Mouse (Mus musculus) lung, postnatal 36 days (tissue): ENCODE data around the gene Adgra1.

Source experiments
- DNase-seq: peaks from one replicate; pipeline ENCODE4 v3.0.0; 2022; ENCODE audit warnings: mixed read lengths

Gene Adgra1

DNA sequence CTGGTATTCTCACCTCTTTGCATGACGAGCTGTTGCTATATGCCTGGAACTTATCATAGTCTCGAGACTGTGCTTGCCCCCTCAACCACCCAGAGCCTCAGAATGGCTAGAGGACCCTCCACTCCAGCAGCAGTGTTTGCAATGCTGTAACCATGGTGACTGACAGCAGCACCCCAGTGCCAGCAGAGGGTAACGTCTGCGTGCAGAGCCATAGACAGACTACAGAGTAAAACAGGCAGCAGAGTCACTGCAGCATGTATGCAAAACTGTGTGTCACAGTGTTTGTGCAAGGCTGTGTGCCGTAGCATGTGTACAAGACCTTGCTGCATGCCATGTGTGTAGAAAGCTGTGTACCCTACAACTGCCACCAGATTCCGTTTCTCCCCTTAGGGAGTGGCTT, 75.5 kb downstream of the Adgra1 start:
- DNase-seq: no peak

DNA sequence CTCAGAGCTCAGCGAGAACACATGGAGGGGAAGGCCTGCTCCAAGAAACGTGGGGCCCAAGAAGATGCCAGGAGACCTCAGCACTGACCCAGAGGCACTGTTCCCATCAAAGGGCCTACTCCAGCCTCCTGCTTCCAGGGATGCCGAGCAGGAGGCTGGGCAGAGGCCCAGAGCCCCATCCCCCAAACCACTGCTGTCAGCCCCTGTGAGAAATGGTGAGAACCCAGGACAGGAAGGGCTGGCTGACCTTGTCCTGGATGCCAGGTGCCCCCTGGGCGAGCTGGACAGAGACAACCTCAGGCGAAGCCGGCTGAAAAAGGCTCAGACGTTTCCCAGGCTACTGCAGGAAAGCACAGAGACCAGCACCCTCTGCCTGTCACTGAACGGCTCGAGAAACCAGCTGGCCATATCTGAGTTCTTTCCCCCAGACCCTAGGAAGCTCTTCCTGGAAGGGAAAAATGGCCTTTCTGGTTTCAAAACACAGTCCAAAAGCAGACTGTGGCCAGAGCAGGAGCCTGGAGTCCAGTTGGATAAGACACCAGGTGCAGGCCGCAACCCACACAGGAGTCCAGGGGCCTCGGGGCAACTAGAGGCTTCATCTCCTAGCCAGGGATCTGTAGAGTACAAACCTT, 76.3 kb downstream of the Adgra1 start:
- DNase-seq: no peak

DNA sequence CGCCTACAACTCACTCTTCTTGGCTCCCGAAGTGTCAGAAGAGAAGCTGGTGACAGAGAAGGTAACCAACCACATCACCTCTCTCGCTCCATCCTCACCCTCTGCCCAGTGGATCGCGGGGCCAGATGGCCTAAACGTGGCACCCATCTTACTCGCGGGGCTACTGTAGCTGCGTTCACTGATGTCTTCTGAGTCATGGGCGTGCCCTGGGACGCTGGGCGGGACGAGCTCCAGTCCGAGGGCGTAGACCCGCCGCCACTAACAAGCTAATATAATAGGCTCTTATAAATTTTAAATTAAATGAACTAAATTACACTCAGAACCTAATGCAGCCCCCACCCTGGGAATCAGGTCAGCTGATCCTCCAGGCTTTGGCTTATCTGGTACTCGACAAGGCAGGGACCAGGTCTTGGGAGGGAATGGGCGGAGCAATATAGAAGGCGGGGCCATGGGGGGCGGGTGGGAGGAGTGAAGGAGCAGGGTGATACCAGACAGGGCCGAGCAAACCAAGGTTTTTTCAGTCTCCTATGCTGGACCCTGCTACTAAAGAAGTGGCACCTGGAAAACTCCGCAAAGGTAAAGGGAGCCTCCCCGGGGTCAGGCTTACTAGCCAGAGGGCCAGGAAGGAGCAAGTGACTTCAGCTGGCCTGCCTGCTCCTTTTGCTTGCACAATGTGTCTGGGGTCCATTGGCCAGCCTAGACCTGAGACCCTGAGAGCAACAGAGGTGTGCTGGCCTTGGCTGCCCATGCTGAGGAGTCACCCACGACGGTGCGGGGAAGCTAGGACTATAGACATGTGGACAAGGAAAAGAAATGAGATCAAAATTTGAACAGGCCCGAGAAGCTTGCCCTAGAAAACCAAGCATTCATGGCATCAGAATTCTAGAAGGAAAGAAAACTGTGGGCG, 80.4 kb downstream of the Adgra1 start:
- no peak for DNase-seq

DNA sequence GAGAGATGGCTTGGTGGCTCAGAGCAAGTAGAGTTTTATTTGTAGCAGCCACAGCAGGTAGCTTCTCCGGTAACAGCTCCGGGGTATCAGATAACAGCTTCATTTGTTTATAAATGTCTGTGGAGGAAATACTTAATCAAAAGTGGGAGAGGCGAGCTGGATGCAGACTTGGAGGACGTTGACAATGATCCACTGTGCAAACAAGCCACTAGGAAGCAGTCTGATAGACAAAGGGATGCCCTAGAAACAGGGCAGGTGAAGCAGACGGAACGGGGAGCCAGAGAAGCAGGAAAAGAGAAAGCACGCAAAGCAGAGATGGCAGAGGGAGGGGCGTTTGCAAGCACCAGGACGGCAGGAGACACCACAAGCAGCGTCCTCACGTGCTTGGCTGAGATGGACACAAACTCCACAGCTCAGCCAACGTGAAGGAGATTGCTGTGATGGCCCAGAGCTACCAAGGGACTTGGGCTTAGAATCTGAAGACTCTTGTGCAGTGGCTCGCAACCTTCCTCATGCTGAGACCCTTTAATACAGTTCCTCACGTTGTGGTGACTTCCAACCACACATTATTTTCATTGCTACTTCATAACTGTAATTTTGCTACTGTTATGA, 81.8 kb downstream of the Adgra1 start:
- no peak for DNase-seq

GRCm38 (mm10) chr7:139916345-139916744, 82.4 kb downstream of the Adgra1 start:
- no peak for DNase-seq

DNA sequence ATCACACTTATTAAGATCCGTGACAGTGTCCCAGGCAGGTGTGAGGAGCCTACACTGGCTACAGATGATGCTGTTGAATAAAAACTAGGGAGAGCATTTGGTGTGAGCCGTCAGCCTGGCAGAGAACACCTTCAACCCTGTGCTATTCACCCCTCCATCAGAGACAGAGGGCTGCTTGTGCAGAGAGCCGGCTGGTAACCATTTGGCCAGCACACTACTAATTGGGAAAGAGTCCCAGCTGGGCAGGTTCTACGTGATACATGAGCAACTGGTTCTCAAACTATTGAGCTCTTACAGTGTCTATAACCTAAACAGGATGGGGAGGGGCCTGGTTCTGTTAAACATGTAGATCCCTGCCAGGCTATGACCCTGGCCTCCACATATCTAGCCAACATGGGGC, 84.3 kb downstream of the Adgra1 start:
- DNase-seq: no peak
